Mouse (Mus musculus) C2C12 (cell line): ENCODE measurements around the gene Lmx1b. TPM values are rescaled to one million over a fixed set of nuclear protein-coding genes. Genes with fewer than 3 reads are reported as not detected.

ENCODE experiments used
- H3K27me3 ChIP-seq: one replicate; pipeline ENCODE4 v1.6.1; 2011; ENCODE audit not compliant: control insufficient read depth, insufficient read depth, insufficient read length
- H3K36me3 ChIP-seq: one replicate; pipeline ENCODE4 v1.6.1; 2011; ENCODE audit not compliant: control insufficient read depth, insufficient read depth
- H3K4me3 ChIP-seq: one replicate; pipeline ENCODE4 v1.5.1; 2011; ENCODE audit warnings: mild to moderate bottlenecking, control low read depth; ENCODE audit not compliant: poor library complexity, insufficient read depth, severe bottlenecking
- H3K79me2 ChIP-seq: one replicate; pipeline ENCODE4 v1.6.1; 2011; ENCODE audit not compliant: control insufficient read depth, insufficient read depth
- H3K79me3 ChIP-seq: one replicate; pipeline ENCODE4 v1.6.1; 2011; ENCODE audit warnings: low read depth, control low read depth
- H3ac ChIP-seq: one replicate; pipeline ENCODE3; 2011; ENCODE audit warnings: low read depth; ENCODE audit not compliant: control insufficient read depth, insufficient read length
- CEBPB ChIP-seq: IDR thresholded peaks from one replicate; pipeline ENCODE4 v1.6.1; 2011; ENCODE audit warnings: low read depth, mild to moderate bottlenecking, control low read depth, moderate library complexity
- CTCF ChIP-seq: IDR thresholded peaks from one replicate; pipeline ENCODE4 v1.5.1; 2011; ENCODE audit not compliant: control insufficient read depth, insufficient read depth, insufficient read length
- FOSL1 ChIP-seq: IDR thresholded peaks from one replicate; pipeline ENCODE4 v1.8.0; 2011; ENCODE audit warnings: mild to moderate bottlenecking, low read length; ENCODE audit not compliant: poor library complexity, insufficient read depth, severe bottlenecking
- MAX ChIP-seq: IDR thresholded peaks from one replicate; pipeline ENCODE4 v1.6.1; 2011; ENCODE audit warnings: mild to moderate bottlenecking, control low read depth
- MYOD1 ChIP-seq: IDR thresholded peaks from one replicate; pipeline ENCODE4 v1.6.1; 2011; ENCODE audit warnings: low read depth; ENCODE audit not compliant: control insufficient read depth, insufficient read length
- MYOG ChIP-seq: IDR thresholded peaks from one replicate; pipeline ENCODE4 v1.6.1; 2011; ENCODE audit not compliant: control insufficient read depth, insufficient read length; ENCODE audit errors: extremely low read depth
- USF1 ChIP-seq: IDR thresholded peaks from one replicate; pipeline ENCODE4 v1.6.1; 2011; ENCODE audit warnings: low read depth, mild to moderate bottlenecking, control low read depth, moderate library complexity
- polyA plus RNA-seq: library from polyadenylated mRNA; unstranded; fragments of >200 nt; fragmentation: generic; extraction: Trizol; gene quantifications from one replicate; pipeline ENCODE4 v1.2.1, GENCODE M21; 2012; ENCODE audit warnings: missing spikeins

Lmx1b gene
- polyA plus RNA-seq, 1 experiment: not detected

GRCm38 (mm10) chr2:33665363-33666058, 25.2 kb upstream of the Lmx1b start:
- no peaks in the 10 kb centered on the region for H3K79me3 ChIP-seq
- H3K4me3 ChIP-seq: no peak overlapping the region
- no peak overlapping the region for H3ac ChIP-seq
- peaks cover 68% of the 10 kb centered on the region for H3K27me3 ChIP-seq
- no peaks in the 10 kb centered on the region for H3K79me2 ChIP-seq
- H3K36me3 ChIP-seq: no peaks in the 10 kb centered on the region
- no peak for TF ChIP-seq FOSL1
- no peak for TF ChIP-seq CEBPB

DNA sequence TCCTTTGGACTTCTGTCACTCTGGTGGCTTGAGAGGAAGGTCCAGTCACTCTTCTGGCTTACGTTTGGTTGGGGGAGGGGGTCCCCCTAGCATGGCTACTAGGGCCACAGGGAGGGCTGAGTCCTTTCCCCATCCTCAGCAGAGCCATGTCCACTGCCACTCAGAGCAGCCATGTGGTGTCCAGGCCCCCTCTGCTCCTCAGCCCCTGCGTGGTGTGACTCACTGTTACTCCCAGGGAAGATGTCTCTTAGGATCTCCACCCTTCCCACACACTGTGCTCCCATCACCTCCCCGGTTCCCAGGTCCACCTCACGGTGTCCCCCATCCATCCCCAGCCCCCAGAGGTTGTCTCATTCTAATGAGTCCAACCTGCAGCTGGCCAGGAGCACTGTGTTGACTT, 24.4 kb upstream of the Lmx1b start:
- Histone ChIP-seq H3K36me3 (no peaks in the 10 kb centered on the region), H3K4me3 (no peak overlapping the region), H3K79me2 (no peaks in the 10 kb centered on the region), H3K27me3 (peaks cover 60% of the 10 kb centered on the region), H3K79me3 (no peaks in the 10 kb centered on the region), H3ac (no peak overlapping the region)
- TF ChIP-seq FOSL1 (no peak), MYOD1 (no peak), USF1 (no peak), CTCF (no peak), CEBPB (no peak), MYOG (no peak), MAX (no peak)

DNA sequence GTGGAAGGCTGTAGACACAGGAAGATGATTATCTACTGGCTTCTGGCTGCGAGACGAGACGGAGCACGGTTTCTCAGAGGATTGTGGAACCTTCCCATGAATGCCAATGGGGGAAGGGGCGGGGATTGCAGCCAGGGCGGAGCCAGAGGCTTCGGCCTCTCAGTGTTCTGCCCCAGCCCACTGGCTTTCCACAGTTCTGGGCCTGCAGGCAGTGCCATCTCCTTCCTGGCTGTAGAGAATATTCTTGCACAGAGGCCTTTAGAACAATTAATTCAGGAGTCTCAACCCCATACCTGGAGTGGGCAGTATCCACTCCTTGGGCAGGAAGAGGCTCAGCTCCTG, 18.9 kb upstream of the Lmx1b start:
- Histone ChIP-seq H3K79me3 (no peaks in the 10 kb centered on the region), H3K79me2 (no peaks in the 10 kb centered on the region), H3ac (no peak overlapping the region), H3K27me3 (peaks cover 11% of the 10 kb centered on the region), H3K4me3 (no peak overlapping the region), H3K36me3 (no peaks in the 10 kb centered on the region)
- TF ChIP-seq CEBPB (no peak), FOSL1 (no peak), MYOG (no peak), MAX (no peak), USF1 (no peak), CTCF (no peak), MYOD1 (no peak)

DNA sequence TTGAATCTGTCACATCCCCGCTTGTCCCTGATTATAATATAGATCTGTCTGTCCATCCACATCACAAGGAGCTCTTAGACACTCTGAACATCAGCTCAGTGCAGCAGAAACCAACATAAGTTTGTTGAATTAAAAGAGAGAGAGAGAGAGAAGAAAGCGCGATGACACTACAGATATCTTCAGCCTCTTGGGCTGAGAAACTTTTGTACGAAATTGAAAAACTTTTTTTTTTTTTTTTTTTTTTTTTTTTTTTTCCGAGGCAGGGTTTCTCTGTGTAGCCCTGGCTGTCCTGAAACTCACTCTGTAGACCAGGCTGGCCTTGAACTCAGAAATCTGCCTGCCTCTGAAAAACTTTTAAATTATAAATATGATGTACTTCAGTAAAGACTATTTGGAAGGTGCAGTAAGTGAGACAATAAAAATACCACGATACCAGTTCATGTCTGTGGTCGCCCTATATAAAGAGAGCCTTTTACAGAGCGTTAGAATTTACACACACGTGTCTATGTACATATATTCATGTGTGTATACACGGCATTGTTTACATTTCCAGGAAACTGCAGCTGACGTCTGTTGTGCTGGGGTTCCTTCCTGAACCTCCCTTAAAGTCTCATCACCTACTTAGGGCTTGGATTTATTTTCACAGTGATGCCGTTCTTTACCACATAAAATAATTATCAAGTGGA, 18.4 kb upstream of the Lmx1b start:
- Histone ChIP-seq H3ac (no peak overlapping the region), H3K79me3 (no peaks in the 10 kb centered on the region), H3K79me2 (no peaks in the 10 kb centered on the region), H3K36me3 (no peaks in the 10 kb centered on the region), H3K27me3 (peaks cover 9% of the 10 kb centered on the region), H3K4me3 (no peak overlapping the region)
- no peak for TF ChIP-seq MAX
- no peak for TF ChIP-seq USF1
- TF ChIP-seq CEBPB: no peak
- no peak for TF ChIP-seq MYOD1
- no peak for TF ChIP-seq FOSL1
- TF ChIP-seq CTCF: no peak
- no peak for TF ChIP-seq MYOG

GRCm38 (mm10) chr2:33652517-33653198, 12.3 kb upstream of the Lmx1b start:
- TF ChIP-seq CEBPB (no peak), USF1 (no peak), FOSL1 (no peak), CTCF (no peak), MYOD1 (no peak), MAX (no peak), MYOG (no peak)
- Histone ChIP-seq H3K4me3 (no peak overlapping the region), H3K36me3 (no peaks in the 10 kb centered on the region), H3K79me2 (no peaks in the 10 kb centered on the region), H3ac (no peak overlapping the region), H3K27me3 (peaks cover 26% of the 10 kb centered on the region), H3K79me3 (no peaks in the 10 kb centered on the region)

DNA sequence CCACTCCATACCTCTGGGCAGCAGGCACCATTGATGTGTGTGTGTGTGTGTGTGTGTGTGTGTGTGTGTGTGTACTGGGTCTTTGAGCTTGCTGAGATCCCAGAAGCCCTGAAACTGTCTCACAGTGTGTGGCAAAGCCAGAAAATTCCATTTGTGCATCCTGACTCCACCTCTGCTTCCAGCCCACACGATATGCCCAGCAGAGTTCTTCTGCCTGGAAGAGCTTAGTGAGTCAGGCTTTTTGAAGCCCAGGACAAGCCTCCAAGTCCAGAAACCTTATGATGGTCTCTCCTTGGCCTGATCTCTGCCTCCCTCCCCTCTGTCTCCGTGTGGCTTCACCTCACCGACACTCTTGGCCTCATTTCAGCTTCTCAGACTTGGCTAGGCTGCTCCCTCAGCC, 9.1 kb upstream of the Lmx1b start:
- Histone ChIP-seq H3K4me3 (no peak overlapping the region), H3ac (no peak overlapping the region), H3K36me3 (no peaks in the 10 kb centered on the region), H3K79me2 (no peaks in the 10 kb centered on the region), H3K27me3 (peaks cover 59% of the 10 kb centered on the region), H3K79me3 (no peaks in the 10 kb centered on the region)
- TF ChIP-seq CEBPB (no peak), FOSL1 (no peak), USF1 (no peak), MYOD1 (no peak), CTCF (no peak), MAX (no peak), MYOG (no peak)
